Mouse (Mus musculus) hindbrain, embryonic 12.5 days (tissue): ENCODE results near the gene Btbd35f13. TPM values are rescaled to one million over a fixed set of nuclear protein-coding genes. Genes with fewer than 3 reads are reported as not detected.
"Not testable (repeated sequence)": the region's sequence is repeated elsewhere in the genome, so short reads cannot be mapped to it uniquely, and the experiment has no call there.

Experiments
- ATAC-seq: fragments of 200-750 bp; cut with Nextera tagmentation; 2 replicates; pipeline ENCODE4 v1.8.0; 2017; ENCODE audit warnings: moderate TSS enrichment; ENCODE audit not compliant: low FRiP score
- H3K27ac ChIP-seq: fragments of 300-500 bp; sonication (generic); 2 replicates; pipeline ENCODE4 v1.5.1; 2016; ENCODE audit warnings: mild to moderate bottlenecking
- H3K27me3 ChIP-seq: fragments of 300-500 bp; sonication (generic); 2 replicates; pipeline ENCODE4 v1.6.1; 2016; ENCODE audit warnings: mild to moderate bottlenecking
- H3K36me3 ChIP-seq: fragments of 300-500 bp; sonication (generic); 2 replicates; pipeline ENCODE4 v1.6.1; 2016; ENCODE audit warnings: mild to moderate bottlenecking
- H3K4me1 ChIP-seq: fragments of 300-500 bp; sonication (generic); 2 replicates; pipeline ENCODE4 v1.6.1; 2016
- H3K4me2 ChIP-seq: fragments of 300-500 bp; sonication (generic); replicated peaks from 2 replicates; pipeline ENCODE4 v1.6.1; 2016; ENCODE audit warnings: mild to moderate bottlenecking
- H3K4me3 ChIP-seq: fragments of 300-500 bp; sonication (generic); 2 replicates; pipeline ENCODE4 v1.5.1; 2016; ENCODE audit warnings: mild to moderate bottlenecking
- H3K9ac ChIP-seq: fragments of 300-500 bp; sonication (generic); 2 replicates; pipeline ENCODE4 v1.6.1; 2016; ENCODE audit warnings: mild to moderate bottlenecking, moderate library complexity
- H3K9me3 ChIP-seq: fragments of 300-500 bp; sonication (generic); replicated peaks from 2 replicates; pipeline ENCODE4 v1.6.1; 2016; ENCODE audit warnings: mild to moderate bottlenecking
- WGBS: fragments of 180-500 bp; shearing (Covaris S2); methylation state at CpG from one replicate; pipeline ENCODE4 v1.1.7; 2016; 5-methylcytosine and 5-hydroxymethylcytosine counted together
- polyA plus RNA-seq: library from polyadenylated mRNA; unstranded; fragments of >200 nt; fragmentation: Nextera tagmentation; extraction: Ambion mirVana; gene quantifications from 2 replicates; pipeline ENCODE4 v1.2.1, GENCODE M21; 2016

Gene Btbd35f13
- polyA plus RNA-seq, result not detected in 2 replicates

- H3K27ac ChIP-seq, H3K27me3 ChIP-seq, H3K9ac ChIP-seq, H3K4me2 ChIP-seq, H3K36me3 ChIP-seq, H3K9me3 ChIP-seq, H3K4me1 ChIP-seq, H3K4me3 ChIP-seq, ATAC-seq: not testable (repeated sequence)
- WGBS, result 85% methylated on average over 2 of the region's 3 CpGs
These were observed at the start of gene Btbd35f13 for GRCm38 (mm10) chrX:33656872-33657271. TSS of gene Btbd35f13 (plus strand) at chrX:33657172.

GRCm38 (mm10) chrX:33702249-33702648 lies 45.3 kb downstream of the Btbd35f13 start, which contains the start of gene Btbd35f14:
TSS of gene Btbd35f14 (minus strand) at chrX:33702349.
- not testable (repeated sequence) for H3K36me3 ChIP-seq, H3K9me3 ChIP-seq, H3K9ac ChIP-seq, H3K4me2 ChIP-seq, H3K27me3 ChIP-seq, H3K4me3 ChIP-seq, H3K27ac ChIP-seq, H3K4me1 ChIP-seq, ATAC-seq
- no CpG with 5 or more reads among the region's 3 CpGs for WGBS

Other genes starting within 250 kb of the Btbd35f13 start
- gene Btbd35f15, start 79.9 kb upstream of the Btbd35f13 start, polyA plus RNA-seq, result not detected in 2 replicates
- gene Btbd35f14, start 45.2 kb downstream of the Btbd35f13 start, polyA plus RNA-seq, result not detected in 2 replicates